Mouse (Mus musculus) layer of hippocampus, adult 9-10 months (tissue): ENCODE data around the gene Ptprk.

Experiments
- DNase-seq: peaks from one replicate; pipeline ENCODE4 v3.0.0; 2022; ENCODE audit warnings: low spot score

The Ptprk gene

DNA sequence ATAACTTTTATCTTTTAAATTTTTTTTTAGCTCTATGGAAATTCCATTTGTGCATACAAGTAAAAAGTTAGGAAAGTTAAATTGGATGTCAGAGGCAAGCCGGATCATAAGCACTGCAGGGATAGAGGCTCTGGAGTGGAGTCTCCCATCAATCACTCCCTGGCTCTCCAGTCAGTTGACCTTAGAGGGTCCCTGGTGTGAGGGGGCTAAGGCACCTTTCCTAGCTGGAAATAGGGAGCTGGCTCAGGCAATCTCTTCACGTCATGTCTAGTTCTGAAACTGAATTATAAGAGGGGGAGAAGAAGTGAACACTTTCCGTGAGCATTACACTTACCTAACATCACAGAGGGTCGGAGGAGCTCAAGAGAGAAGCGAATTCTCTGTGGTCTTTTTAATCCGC is 110.1 kb downstream of the Ptprk start:
- DNase-seq, result no peak

- DNase-seq, result no peak
These were observed 110.7 kb downstream of the Ptprk start for GRCm38 (mm10) chr10:28185326-28185725.

DNA sequence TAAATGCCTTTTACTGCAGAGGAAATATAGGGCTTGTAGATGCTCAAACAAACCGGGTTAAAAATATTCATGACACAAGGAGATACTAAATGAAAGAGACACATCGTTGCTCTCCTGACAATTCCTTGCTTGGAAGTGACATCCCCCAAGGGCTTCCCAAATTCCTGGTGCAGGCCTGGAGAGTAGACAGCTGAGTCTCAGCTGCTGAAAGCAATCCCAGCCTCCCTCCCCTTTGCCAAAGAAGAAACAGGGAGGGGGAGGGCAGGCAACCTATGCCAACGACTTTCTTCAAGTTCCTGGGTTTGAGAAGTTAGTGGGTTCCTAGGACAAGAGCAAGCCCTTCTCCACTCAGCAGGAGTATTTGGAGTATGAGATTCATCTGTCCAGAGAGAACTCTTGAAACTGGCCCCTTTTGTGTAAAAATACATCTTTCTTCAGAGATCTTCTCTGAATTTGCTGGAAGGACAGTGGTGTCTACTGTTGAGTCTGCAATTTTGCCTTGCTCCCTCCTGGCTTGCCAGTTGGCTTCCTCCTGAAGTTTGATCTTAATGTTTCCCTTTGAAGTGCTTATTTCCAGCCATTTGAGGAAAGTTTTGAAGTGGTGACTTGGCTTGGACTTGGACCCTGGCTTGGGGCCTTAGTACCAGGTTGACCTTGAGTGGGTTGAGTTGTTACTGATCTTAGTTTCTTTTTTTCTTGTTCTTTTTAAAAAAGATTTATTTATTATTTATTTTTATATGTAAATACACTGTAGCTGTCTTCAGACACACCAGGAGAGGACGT is 111.6 kb downstream of the Ptprk start:
- DNase-seq, result no peak

GRCm38 (mm10) chr10:28191440-28191839 is 116.8 kb downstream of the Ptprk start:
- no peak for DNase-seq

- DNase-seq, result no peak
These were observed 119.0 kb downstream of the Ptprk start for GRCm38 (mm10) chr10:28193630-28194029.

DNA sequence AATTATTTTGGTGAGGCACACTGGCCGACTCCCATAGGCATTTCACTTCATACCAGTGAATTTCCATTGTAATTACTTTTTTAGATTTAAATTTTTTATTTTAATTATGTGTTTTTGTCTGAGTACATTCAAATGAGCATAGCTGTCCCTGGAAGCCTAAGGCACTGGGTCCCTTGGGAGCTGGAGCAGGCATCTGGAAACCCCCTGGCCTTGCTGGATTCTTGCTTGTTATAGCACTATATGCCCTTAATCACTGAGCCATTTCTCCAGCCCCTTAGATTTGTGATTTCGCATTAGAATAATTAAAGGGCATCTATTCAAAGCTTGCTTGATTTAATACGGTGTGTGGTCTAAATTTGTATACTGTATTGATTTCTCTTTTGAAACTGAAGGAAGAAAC is 126.0 kb downstream of the Ptprk start:
- no peak for DNase-seq

- no peak for DNase-seq
These were observed 134.8 kb downstream of the Ptprk start for GRCm38 (mm10) chr10:28209394-28209793.

- no peak for DNase-seq
These were observed 137.5 kb downstream of the Ptprk start for GRCm38 (mm10) chr10:28212083-28212482.

GRCm38 (mm10) chr10:28215153-28215552 is 140.5 kb downstream of the Ptprk start:
- DNase-seq, result no peak

GRCm38 (mm10) chr10:28223602-28224001 is 149.0 kb downstream of the Ptprk start:
- DNase-seq, result no peak

DNA sequence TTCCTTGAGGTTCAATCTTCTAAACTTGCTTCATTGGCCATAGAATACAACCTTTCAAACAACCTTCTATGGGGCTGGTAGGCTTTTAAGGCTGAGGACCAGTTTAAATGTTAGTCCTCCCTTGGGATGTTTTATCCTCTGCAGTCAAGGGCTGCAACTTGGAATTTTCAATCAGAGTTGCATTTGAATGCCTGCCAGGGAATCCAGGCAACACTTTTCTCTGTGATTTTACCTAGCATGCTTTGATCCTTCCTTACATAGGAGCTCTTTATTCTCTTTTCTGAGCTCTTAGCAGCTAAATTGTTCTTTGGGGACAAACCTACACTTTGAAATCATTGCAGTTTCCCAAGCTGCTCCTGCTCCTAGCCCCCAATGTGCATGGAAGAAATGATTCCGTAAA is 149.8 kb downstream of the Ptprk start:
- DNase-seq, result no peak

DNA sequence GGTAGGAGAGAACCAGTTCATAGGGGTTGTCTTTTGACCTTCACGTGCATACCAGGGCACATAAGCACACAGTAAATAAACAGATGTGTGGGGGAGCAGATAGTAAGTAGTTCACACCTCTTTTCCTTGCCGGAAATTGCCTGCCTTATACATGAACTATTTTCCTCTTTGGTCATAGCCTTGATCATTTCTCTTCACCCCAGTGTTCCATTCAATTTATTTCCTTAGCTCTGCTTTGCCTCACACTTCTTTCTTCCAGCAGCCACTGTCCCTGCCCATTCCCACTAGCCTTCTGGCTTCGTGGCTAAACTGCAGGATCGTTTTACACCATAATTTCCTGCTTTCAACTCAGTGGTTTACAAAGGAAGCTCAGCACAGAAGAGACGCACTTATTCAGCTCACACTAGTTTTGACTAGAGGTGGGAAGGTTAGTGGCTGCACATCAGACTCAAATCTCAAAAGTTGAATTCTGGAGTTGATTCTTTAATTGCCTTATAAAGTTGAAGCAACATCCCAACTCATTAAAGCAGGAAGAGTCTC is 151.0 kb downstream of the Ptprk start:
- no peak for DNase-seq

GRCm38 (mm10) chr10:28227732-28228131 is 153.1 kb downstream of the Ptprk start:
- DNase-seq, result no peak

DNA sequence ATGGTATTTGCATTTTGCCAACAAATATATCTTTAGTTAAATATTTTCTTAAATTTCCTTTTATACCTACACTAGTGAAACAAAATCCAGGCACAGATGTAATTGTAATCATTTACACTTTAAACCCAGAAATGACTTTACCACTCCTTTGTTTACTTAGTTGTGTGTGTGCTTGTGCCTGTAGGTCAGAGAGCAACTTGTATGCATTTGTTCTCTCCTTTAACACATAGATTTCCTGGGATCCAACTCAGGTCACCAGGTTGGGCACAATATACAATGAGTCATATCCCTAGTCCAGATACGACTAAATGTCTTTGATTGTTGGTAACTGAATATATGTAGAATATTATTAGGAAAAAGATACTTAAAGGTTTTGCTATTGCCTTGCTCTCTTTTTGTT is 153.6 kb downstream of the Ptprk start:
- DNase-seq, result no peak

DNA sequence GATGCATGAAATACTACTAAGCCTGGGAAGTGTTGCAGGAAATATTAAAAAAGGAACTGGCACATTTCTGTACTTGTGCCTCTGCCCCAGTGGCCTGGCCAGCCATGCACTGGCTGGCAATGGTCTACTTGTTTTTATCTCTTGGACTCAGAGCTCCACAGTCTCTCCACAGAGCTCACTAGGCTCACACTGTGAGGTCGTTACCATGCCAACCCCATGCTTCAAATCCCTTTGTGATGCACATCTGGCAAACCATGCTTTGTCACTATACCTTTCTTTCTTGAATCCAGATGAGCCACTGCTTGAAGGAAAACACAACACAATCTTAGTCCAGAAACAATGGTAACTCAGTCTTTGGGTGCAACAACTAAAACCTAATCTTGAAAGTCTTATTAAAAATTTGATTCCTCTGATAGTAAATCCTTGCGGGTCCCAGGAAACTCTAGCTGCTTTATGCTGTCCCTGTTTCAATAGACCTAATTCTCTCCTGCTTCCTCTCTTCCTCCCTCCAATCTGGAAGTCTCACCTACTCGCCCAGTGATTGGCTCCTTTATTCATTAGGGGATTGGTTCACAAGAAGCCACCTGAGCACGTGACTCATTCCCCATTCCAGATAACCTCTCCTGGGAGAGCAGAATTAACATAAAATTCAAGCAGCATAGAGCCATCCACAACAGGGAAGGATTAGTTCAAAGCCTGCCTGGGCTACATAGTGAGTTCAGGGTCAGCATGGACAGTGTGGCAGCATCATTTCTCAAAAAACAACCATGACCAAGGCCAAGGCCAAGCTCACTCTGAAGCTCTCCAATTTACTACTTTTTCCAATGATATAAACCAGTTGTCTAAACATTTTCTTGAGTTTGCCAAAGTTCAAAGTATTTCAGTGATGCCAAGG is 157.9 kb downstream of the Ptprk start:
- no peak for DNase-seq

DNA sequence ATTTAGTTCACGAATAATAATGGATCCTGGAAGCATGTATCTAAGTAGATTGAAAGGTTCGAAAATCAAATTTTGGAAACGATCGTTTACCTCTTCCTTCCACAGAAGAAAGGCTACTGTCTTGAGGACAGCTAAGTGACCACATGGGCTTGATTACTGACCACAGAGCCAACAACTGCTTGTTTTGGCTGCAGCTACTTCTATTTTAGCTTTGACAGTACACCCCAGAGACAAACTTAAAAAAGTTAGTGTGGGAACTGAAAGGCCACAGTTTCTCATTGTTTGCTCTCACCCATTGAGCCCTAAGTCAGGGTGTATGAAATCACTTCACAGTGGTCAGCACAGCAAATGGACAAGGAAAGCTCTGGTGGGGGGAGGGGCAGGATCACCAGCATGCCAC is 174.4 kb downstream of the Ptprk start:
- no peak for DNase-seq

DNA sequence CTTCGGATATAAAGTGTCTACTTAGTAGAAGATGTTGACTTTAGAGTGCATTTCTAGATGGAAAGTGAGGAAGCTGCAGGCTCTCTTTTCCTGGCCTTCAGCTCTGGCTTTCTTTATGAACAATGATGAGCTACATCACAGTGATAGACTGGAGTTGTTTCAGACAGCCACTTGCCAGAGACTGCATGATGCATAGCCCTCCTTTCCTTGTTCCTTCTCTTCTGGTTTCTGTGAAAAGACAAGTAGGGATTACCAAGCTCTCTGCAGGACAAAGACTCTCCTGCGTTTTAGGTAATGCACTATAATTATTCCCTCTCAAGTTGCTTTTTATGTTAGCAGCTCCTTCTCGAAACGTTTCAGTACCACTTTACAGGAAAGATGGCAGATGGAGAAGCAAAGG is 176.8 kb downstream of the Ptprk start:
- DNase-seq, result no peak

DNA sequence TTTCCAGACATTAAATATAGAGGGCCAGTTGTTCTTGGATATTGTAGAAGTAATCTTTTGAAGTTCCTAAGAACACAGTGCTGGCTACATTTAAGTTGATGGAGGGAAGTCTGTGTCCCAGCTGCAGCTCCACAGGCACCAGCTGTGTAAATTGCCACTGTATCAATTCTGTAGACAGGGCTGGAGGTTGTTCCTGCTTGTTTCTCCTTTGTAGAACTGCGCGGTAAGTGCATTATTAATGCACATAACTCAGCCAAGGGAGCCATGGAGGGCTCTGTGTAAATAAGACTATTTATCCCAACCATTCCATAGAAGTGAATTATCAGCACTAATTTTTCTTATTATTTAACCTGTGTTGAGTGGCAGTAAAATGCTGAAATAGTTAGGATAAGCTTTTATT is 186.0 kb downstream of the Ptprk start:
- DNase-seq, result no peak

GRCm38 (mm10) chr10:28262159-28262558 is 187.5 kb downstream of the Ptprk start:
- DNase-seq, result no peak

DNA sequence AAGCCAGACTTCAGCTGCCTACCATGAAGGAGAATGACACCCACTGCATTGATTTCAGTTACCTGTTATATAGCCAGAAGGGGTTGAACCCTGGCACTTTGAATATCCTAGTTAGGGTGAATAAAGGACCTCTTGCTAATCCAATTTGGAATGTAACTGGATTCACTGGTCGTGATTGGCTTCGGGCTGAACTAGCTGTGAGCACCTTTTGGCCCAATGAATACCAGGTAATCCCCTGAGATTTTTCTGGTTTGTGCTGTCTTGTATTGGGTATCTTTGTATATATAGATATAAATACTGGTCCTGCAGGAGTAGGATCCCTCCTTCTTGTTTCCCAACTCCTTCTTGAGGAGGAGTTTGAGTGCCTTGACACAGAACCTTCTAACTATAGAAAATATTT is 188.9 kb downstream of the Ptprk start:
- no peak for DNase-seq

DNA sequence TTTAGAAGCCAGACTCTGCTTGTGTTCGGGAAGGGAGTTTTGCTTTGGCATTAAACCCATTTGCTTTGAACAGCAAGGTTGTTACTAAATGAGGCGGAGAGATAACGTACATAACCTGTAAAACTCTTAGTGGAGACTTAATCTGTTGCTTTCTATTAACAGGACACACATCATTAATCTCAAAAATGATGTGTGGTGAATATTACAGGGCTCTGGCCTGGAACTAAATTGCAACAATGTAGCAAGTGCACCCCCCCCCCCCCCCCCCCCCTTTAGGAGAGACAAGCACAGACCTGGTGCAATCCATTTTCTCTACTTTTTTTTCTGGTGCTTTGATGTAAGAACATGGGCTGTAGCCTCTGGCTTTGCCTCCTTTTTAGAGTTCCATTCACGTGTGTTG is 195.7 kb downstream of the Ptprk start:
- DNase-seq, result no peak

DNA sequence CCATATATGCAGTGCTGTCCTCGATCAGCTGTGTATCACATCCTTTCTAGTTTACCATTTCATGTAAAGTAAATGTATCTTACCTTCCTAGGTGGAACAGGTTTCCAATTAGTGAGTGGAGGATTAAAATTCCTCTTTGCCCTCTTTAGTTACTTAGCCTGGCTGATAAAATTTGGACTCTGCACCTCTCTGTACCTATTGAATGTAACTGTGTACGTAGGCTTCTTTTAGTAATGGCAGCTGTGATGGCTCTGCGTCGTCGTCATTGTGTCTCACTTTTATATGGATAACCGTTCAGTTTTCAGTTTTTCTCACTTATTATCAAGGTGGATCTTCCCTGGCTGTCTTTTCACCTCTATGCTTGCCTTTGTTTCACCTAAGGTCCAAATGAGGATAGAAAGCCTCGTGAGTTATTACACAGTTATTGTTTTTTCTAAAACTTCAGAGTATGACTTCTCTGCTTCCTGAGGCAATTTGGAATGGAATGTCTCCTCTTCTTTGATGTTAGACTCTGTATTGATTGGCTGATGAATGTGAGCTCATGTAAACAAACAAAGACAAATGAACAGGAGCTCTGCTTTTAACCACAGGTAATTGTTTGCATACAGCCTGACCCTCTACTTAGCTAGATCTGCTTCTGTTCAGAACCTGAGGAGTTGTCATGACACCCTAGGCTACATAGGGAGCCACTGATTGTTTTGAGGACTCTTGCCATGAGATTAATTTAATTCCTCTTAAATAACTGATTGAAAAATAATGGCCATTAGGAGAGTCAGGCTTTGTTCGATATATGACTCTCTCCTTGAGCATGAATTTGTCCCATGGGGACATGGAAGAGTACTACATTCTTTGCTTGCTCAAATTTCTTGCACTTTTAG is 197.3 kb downstream of the Ptprk start:
- no peak for DNase-seq
